Mouse (Mus musculus) myocyte (in vitro differentiated cells): ENCODE data around the gene Dlg1. TPM values are rescaled to one million over a fixed set of nuclear protein-coding genes. Genes with fewer than 3 reads are reported as not detected.

Source experiments
- H3K27me3 ChIP-seq: one replicate; pipeline ENCODE4 v1.6.1; 2011; ENCODE audit not compliant: control insufficient read depth, insufficient read depth, insufficient read length
- H3K36me3 ChIP-seq: one replicate; pipeline ENCODE4 v1.6.1; 2011; ENCODE audit not compliant: control insufficient read depth, insufficient read depth
- H3K4me2 ChIP-seq: one replicate; pipeline ENCODE4 v1.6.1; 2011; ENCODE audit warnings: low read depth, control low read depth
- H3K4me3 ChIP-seq: one replicate; pipeline ENCODE4 v1.5.1; 2011; ENCODE audit warnings: mild to moderate bottlenecking, control low read depth, moderate library complexity
- H3K79me2 ChIP-seq: one replicate; pipeline ENCODE4 v1.6.1; 2011; ENCODE audit not compliant: control insufficient read depth, insufficient read depth
- H3ac ChIP-seq: one replicate; pipeline ENCODE4 v1.6.1; 2011; ENCODE audit not compliant: control insufficient read depth, insufficient read length
- CEBPB ChIP-seq: IDR thresholded peaks from 2 replicates; pipeline ENCODE4 v1.6.1; 2011; ENCODE audit warnings: mild to moderate bottlenecking, moderate library complexity; ENCODE audit not compliant: poor library complexity, insufficient read depth, severe bottlenecking
- E2F4 ChIP-seq: IDR thresholded peaks from one replicate; pipeline ENCODE4 v1.6.1; 2011; ENCODE audit warnings: mild to moderate bottlenecking, control low read depth, moderate library complexity; ENCODE audit not compliant: insufficient read depth
- MAX ChIP-seq: IDR thresholded peaks from one replicate; pipeline ENCODE4 v1.6.1; 2011; ENCODE audit warnings: low read depth, mild to moderate bottlenecking, control low read depth
- MYOD1 ChIP-seq, 3 experiments: IDR thresholded peaks; one replicate each; pipeline ENCODE4 v1.6.1; 2011; ENCODE audit warnings: control low read depth in 2 of 3, low read depth in 2 of 3, mild to moderate bottlenecking in 2 of 3, moderate library complexity in 1 of 3; ENCODE audit not compliant: insufficient read length in 2 of 3, control insufficient read depth in 1 of 3
- MYOG ChIP-seq, 3 experiments: IDR thresholded peaks; one replicate each; pipeline ENCODE4 v1.6.1; 2011; ENCODE audit warnings: control low read depth in 2 of 3, low read depth in 2 of 3, mild to moderate bottlenecking in 2 of 3; ENCODE audit not compliant: insufficient read length in 2 of 3, control insufficient read depth in 1 of 3, insufficient read depth in 1 of 3
- POLR2A ChIP-seq: IDR thresholded peaks from one replicate; pipeline ENCODE4 v1.6.1; 2011; ENCODE audit warnings: low read depth, mild to moderate bottlenecking, control low read depth, moderate library complexity; ENCODE audit not compliant: insufficient read length
- POLR2AphosphoS2 ChIP-seq: IDR thresholded peaks from one replicate; pipeline ENCODE4 v1.6.1; 2011; ENCODE audit warnings: low read depth, control low read depth; ENCODE audit not compliant: insufficient read length
- REST ChIP-seq: IDR thresholded peaks from one replicate; pipeline ENCODE4 v1.6.1; 2011; ENCODE audit warnings: mild to moderate bottlenecking, control low read depth, moderate library complexity; ENCODE audit not compliant: insufficient read depth, insufficient read length
- SRF ChIP-seq: IDR thresholded peaks from one replicate; pipeline ENCODE4 v1.6.1; 2011; ENCODE audit warnings: low read depth; ENCODE audit not compliant: control insufficient read depth, insufficient read length
- TCF12 ChIP-seq: IDR thresholded peaks from one replicate; pipeline ENCODE4 v1.6.1; 2011; ENCODE audit warnings: mild to moderate bottlenecking, control low read depth; ENCODE audit not compliant: poor library complexity, insufficient read depth, severe bottlenecking
- TCF3 ChIP-seq: IDR thresholded peaks from one replicate; pipeline ENCODE4 v1.6.1; 2011; ENCODE audit warnings: low read depth, control low read depth; ENCODE audit not compliant: insufficient read length
- USF1 ChIP-seq: IDR thresholded peaks from one replicate; pipeline ENCODE4 v1.6.1; 2011; ENCODE audit warnings: low read depth, mild to moderate bottlenecking, control low read depth, moderate library complexity
- polyA plus RNA-seq: library from polyadenylated mRNA; unstranded; fragments of >200 nt; fragmentation: generic; extraction: Trizol; gene quantifications from one replicate; pipeline ENCODE4 v1.2.1, GENCODE M21; 2012; ENCODE audit warnings: missing spikeins

Gene Dlg1
- polyA plus RNA-seq, 1 experiment: 23.2 TPM

DNA sequence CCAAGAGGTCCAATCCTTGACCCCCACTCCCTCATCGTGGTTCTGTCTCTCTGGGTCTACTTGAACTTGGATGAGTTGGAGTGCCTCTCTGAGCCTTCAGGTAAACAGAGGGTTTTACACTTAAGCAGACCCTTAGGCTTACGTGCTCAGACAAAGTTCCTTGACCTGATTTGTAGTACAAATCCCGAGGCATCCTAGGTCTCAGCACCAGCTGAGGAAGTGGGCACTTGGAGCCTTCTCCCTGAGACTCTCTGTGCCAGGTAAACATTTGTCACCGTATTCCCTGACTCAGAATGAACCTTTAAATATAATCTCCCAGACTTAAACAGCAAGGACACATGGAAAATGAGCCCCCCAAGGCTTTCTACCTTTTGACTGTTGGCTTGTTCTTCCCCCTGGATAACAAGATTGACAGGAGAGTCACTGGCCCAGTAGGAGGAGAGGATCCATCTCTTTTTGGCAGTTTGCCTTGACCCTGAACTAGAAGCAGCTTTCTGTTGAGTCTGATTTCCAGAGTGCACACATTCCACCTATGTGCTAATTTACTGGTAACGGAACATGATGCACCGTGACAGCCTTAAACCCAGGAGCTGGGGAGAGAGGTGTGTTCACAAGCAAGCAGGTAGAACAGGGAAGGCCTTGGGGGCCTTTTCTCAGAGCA lies 43.4 kb upstream of the Dlg1 start:
- Histone ChIP-seq H3K4me2 (no peak overlapping the region), H3K4me3 (no peak overlapping the region)

DNA sequence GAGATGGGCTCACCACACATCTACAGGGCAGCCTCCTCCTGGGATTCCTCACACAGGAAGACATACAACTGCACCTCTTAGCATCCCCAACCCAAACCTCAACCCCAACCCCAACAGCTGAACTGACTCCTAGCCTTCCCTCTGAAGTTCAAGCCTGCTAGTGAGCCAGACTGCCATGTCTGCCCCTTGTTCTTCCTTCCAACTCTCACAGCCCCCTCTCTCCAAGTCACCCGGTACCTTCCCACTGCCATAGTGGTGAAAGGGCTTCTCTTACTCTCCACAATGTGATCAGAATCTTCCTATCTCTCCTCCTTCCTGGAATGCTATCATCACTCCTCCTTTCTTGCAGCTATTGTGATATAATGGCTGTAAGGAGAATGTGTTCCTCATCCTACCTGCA lies 40.9 kb upstream of the Dlg1 start:
- TF ChIP-seq REST: no peak
- no peak for TF ChIP-seq MYOD1 (IDR thresholded peaks at IDR 0.05; ENCODE audit: control insufficient read depth in 1 of 3, insufficient read length in 2 of 3, low read depth in 2 of 3)
- no peak for TF ChIP-seq TCF12
- no peak for TF ChIP-seq MAX
- TF ChIP-seq E2F4: no peak
- no peak for TF ChIP-seq USF1
- Histone ChIP-seq H3K79me2 (no peaks in the 10 kb centered on the region), H3K4me2 (no peak overlapping the region), H3K36me3 (no peaks in the 10 kb centered on the region), H3K27me3 (no peaks in the 10 kb centered on the region), H3K4me3 (no peak overlapping the region), H3ac (no peak overlapping the region)

More for the DNA sequence above, 43.4 kb upstream of the Dlg1 start:
- no peaks in the 10 kb centered on the region for H3K79me2 ChIP-seq
- no peaks in the 10 kb centered on the region for H3K36me3 ChIP-seq
- H3K27me3 ChIP-seq: no peaks in the 10 kb centered on the region
- no peak overlapping the region for H3ac ChIP-seq
- TF ChIP-seq CEBPB: no peak
- no peak for TF ChIP-seq MAX
- TF ChIP-seq POLR2A: no peak
- TF ChIP-seq USF1: no peak
- no peak for TF ChIP-seq POLR2AphosphoS2
- no peak for TF ChIP-seq SRF
- TF ChIP-seq MYOG (IDR thresholded peaks at IDR 0.05; ENCODE audit: control insufficient read depth in 1 of 3, insufficient read depth in 1 of 3, insufficient read length in 2 of 3, low read depth in 2 of 3): no peak
- TF ChIP-seq E2F4: no peak
- no peak for TF ChIP-seq TCF3
- TF ChIP-seq REST: no peak
- no peak for TF ChIP-seq MYOD1 (IDR thresholded peaks at IDR 0.05; ENCODE audit: control insufficient read depth in 1 of 3, insufficient read length in 2 of 3, low read depth in 2 of 3)
- no peak for TF ChIP-seq TCF12

DNA sequence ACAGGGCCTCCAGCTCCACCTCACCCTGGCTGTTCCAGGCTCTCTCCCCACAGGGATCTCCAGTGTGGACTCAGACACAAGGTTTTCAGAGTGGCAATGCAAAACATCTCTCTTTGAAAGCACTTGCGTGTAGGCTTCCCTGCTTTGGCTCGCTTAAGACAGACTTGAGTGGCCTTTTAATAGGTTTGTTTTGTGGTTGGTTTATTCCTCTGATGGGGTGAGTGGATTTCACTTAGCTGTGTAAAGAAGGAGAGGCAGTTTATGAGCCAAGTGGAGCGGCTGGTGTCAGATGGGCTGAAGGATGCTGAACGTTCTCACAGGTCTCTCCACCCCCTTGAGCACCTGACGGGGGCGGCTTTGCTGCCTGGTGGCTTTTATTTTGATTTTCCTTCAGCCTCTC lies 40.1 kb upstream of the Dlg1 start:
- no peaks in the 10 kb centered on the region for H3K27me3 ChIP-seq
- TF ChIP-seq REST (no peak), POLR2AphosphoS2 (no peak), SRF (no peak), USF1 (no peak)
- H3K79me2 ChIP-seq: no peaks in the 10 kb centered on the region
- H3K4me2 ChIP-seq: no peak overlapping the region
- H3K4me3 ChIP-seq: no peak overlapping the region
- H3ac ChIP-seq: no peak overlapping the region
- H3K36me3 ChIP-seq: no peaks in the 10 kb centered on the region

DNA sequence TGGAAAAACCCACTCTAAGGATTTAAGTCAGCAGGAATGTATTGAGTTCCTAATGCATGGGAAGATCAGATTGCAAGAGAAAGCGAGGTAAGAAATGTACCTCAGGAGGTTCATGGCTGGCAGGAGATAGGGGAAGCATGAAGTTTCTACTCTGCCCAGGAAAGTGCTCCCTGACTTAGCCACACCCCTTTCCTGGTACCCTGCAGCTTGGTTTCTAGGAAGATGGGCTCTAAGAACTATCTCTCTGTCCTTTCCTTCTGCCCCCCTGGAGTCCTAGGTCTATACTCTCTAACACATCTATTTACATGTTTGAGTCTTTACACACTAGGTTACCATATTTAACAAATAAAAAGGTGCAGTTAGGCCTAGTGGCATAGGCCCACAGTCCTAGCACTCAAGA lies 38.5 kb upstream of the Dlg1 start:
- Histone ChIP-seq H3ac (no peak overlapping the region), H3K4me3 (no peak overlapping the region), H3K79me2 (no peaks in the 10 kb centered on the region), H3K4me2 (no peak overlapping the region), H3K27me3 (no peaks in the 10 kb centered on the region), H3K36me3 (no peaks in the 10 kb centered on the region)
- TF ChIP-seq MYOD1 (IDR thresholded peaks at IDR 0.05; ENCODE audit: control insufficient read depth in 1 of 3, insufficient read length in 2 of 3, low read depth in 2 of 3) (no peak), E2F4 (no peak), TCF12 (no peak), CEBPB (no peak), MYOG (IDR thresholded peaks at IDR 0.05; ENCODE audit: control insufficient read depth in 1 of 3, insufficient read depth in 1 of 3, insufficient read length in 2 of 3, low read depth in 2 of 3) (no peak), TCF3 (no peak), POLR2AphosphoS2 (no peak), MAX (no peak), SRF (no peak), REST (no peak), POLR2A (no peak), USF1 (no peak)

DNA sequence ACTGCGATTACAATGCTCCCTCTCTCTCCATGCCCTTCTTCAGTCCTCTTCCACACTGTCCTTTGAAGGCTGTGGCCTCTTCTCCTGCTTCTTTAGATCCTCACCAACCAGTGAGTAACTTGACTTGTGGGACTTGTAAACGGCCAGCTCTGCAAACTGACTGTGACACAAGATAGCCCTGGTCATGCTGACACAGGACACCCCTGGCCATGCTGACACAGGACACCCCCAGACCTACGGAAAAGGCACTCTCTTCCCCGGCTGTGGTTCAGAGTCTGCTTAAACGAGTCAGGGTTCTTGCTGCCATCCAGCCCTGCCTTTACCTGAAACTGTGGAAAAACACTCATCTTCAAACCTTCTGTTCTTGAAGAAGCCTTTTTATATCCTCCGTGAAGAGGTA lies 36.9 kb upstream of the Dlg1 start:
- no peaks in the 10 kb centered on the region for H3K27me3 ChIP-seq
- H3K4me3 ChIP-seq: no peak overlapping the region
- no peaks in the 10 kb centered on the region for H3K79me2 ChIP-seq
- no peaks in the 10 kb centered on the region for H3K36me3 ChIP-seq
- no peak overlapping the region for H3ac ChIP-seq
- H3K4me2 ChIP-seq: no peak overlapping the region
- TF ChIP-seq SRF: no peak
